Mouse (Mus musculus): Measurements from ENCODE around the gene Sh2b2.
A peak's percentile ranks its signal among the peaks of the same experiment; 100 is the strongest.
"Not testable (repeated sequence)": the region's sequence is repeated elsewhere in the genome, so short reads cannot be mapped to it uniquely, and the experiment has no call there.

Gene Sh2b2

DNA sequence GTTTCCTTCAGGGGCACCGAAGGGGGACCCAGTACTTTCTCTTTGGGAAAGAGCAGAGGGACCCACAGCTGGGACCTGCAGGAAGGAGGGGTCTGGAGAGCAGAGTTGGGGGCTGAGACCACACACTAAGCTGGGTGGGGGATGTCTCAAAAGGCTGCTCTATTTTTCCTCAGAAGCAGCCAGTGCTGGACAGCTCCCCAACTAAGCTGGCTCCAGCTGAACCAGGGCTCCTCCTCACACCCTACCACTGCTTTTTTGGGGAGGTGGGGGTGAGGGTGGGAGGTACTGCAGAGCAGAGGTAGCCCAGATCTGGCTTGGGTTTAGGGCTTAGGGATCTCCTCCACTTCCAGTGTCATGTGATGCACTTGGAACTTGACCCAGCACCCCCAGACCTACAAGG, 6.0 kb downstream of the Sh2b2 start:
- no peak for DNase-seq (ENCODE audit: low spot score in 2 of 2)

DNA sequence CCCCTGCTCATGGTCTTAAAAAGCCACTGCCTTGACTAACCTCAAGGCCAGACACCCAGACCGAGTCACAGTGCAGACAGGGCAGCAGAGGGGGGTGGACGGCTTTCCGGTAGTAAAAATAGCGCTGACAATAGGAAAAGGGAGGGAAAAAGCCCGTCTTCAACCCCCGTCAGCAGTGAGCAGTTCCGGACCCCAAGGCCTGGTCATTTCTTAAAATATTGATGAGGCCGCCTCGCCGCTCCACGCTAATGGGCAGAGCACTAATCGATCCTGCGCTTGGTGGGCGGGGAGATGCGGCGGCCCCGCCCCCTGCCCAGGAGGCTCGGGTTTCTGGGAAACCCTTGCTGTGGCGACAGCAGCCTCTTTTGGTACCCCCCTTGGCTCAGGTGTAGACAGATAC, 8.7 kb downstream of the Sh2b2 start:
- DNase-seq (ENCODE audit: low spot score in 2 of 2): no peak

DNA sequence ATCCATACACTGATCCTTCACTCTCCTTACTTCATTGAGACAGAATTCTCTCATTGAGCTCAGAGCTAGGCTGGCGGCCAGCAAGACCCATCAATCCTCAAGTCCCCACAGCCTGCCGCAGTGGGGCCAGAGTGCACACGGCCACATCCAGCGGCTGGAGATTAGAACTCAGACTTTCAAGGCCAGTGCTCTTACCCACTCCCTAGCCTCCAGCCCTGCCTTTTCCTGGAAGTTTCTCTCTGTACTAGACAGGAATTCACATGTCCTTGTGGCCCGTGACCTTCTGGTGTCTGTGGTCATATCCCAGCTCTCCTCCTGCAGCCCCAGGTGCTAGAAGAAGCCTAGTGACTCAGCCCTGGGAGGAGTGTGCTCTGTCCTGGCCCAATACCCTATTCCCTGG, 9.7 kb downstream of the Sh2b2 start:
- no peak for DNase-seq (ENCODE audit: low spot score in 2 of 2)

DNA sequence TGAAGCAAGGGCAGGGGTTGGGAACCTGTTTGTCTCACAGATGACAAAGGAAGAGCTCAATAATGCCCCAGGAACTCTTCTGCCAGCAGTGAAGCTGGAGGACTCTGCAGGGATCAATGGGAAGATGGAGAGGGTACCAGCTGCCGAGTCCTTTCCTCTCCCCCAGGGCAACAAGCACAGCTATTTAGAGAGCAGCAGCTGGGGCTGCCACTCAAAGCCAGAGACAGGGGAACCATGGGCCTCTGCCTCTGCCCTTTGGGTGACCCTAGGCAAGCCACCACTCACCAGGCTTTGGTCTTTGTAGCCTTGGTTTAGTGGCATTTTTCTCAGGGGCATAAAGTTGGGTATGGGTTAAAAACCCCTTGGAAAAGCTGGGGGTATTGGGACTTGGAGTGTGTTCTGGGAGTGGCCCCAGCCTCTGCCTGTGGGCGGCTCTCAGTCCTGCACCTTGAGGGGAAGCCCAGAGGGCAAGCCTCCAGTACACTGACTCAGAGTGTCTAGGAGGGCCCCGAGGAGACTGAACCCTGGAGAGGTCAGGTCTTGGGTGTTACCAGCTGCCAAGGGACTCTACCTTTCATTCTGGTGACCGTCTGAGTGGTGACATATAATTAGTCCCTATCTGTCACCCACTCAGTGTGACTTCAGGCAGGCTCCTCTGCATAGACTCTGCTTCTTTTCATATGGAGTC, 15.9 kb downstream of the Sh2b2 start:
- no peak for DNase-seq (ENCODE audit: low spot score in 2 of 2)

DNA sequence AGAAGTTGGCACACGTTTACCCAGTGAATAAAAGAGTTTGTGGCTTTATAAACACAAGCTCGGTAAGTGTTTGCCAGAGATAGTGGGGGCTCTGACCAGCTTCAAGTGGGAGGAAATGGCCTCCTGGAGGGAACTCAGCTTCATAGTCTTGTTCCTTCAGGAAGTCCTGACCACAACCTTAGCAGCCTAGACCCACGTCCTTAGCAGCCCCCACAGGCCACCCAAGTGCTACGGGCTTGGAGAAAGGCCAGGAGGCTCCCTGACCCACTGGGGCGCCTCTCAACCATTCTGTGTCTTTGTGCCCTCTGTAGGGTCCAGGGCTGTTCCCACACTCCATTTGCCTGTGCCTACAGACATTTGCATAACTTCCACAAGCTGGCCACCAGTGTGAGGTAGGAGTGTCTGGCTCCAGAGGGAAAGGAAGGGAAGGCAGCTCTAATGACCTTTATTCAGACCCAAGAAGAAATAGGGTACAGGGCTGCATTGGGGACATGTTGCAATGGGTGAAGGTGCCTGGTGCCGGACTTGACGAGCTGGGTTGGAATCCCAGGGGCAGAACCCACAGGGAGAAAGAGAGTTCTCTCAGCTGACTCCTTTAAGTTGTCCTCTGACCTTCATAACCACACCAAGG, 20.0 kb downstream of the Sh2b2 start:
- no peak for DNase-seq (ENCODE audit: low spot score in 2 of 2)

DNA sequence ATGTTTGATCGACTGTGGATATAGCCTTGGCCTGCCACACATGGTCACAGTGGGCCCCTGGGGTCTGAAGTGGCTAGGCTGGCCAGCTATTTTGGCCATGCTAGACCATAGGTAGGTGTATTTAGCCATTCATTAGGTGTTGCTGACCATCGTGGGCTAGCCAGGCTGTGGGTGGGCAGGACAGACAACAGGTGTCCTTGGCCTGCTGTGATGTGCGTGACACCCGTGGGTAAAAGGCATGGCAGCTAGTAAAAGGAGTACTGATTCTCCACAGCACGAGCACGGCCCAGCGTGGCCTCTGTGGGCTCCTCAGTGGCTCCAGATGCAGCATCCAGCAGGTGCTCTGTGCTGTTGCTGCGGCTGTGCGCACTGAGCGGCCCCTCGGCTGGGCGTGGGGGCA, 27.8 kb downstream of the Sh2b2 start:
- no peak for DNase-seq (ENCODE audit: low spot score in 2 of 2)

DNA sequence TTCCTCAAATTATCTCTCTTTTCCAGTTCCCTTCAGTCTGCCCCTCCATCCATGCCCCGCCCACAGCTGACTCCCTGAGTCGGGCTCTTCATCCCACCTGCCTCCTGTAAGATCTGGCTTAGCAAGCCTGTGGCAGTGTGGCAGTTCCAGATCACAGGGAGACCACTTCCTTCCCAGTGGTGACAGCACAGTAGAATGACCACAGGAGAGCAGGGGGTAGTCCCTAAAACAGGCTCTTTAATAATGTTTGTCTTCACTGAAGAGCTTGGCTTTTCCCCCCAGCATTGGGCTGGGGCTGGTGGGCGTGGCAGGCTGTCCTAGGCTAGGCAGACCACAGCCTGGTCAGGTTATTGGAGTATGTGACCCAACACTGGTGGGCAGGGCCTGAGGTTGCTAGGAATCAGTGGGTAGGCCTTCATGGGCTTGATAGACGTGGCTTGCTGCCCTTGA, 28.4 kb downstream of the Sh2b2 start:
- DNase-seq (ENCODE audit: low spot score in 2 of 2): no peak

DNA sequence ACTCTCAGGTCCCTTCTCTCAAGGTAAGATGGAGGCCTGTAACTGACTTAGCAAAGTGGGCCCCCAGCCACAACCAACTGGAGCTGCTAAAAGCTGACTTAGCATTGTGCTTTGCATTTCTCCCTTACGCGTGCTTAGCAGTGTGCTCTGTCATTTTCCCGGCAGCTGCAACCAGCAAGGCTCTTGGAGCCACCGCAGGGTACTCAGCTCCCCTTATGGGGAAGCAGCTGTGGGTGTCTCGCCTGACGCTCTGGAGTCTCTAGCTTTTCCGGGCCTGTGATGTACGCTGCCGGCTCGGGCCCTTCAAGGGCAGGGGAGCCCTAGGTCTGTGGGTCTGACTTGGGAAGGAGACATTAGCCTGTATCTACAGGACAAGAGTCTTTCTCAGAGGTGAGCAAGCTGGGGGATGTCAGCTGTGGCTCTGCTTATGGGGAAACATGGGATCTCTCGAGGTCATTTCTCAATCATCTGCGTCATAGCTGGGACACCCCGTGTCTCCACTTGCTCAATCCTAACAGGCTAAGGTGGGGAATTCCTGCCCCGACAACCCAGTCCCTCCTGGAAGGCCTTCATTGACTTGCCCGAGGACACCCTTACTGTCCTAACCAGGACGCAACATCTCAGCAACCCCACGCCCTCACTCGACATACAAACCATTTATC, 29.2 kb downstream of the Sh2b2 start:
- no peak for DNase-seq (ENCODE audit: low spot score in 2 of 2)

DNA sequence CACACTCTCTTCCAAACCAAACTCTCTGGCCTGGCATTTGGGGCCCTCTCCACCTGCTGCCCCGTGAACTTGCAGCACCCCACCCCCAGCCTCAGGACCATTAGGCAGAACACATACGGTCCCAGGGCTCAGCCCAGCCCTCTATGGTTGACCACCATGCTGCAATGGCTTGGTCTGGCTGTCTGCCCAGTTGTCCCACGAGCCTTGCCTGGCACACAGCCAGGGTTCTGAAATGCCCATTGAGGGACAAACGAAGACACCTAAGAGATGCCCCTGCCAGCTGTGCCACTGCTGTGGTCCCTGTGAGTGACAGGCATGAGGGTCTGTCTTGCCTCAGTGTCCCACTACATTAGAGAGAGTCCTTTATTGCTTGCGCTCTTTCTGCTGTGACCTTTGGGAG, 30.4 kb downstream of the Sh2b2 start:
- DNase-seq (ENCODE audit: low spot score in 2 of 2): peak in 1 of 2 experiments; percentile 35

DNA sequence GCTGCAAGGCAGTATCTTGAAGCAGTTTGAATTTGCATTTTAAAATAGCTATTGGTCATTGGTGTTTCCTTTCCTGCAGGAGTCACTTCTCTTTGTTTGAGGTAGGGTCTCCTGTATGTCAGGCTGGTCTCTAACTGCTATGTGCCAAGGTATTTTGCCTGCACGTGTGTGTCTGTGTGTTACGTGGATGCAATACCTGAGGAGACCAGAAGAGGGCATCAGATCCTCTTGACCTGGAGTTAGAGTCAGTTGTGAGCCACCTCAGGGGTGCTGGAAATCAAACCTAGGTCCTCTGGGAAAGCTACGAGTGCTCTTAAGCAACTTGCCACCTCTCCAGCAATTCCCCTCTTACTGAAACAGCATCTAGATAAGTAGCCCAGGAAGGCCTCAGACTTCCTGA, 31.1 kb downstream of the Sh2b2 start:
- no peak for DNase-seq (ENCODE audit: low spot score in 2 of 2)

DNA sequence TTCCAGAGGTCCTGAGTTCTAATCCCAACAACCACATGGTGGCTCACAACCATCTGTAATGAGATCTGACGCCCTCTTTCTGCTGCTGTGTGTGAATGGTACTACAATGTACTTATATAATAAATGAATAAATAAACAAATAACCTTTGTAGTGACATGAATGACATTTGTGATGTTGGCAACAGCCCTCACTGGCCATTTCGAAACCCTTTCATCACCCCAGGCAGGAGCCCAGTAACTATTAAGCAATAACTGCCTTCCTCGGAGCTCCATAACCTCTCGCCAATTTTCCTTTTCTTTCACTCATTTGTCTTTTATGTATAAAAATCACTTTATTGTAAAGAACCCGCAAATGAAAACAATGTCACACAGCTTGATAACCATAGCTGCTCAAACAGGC, 32.6 kb downstream of the Sh2b2 start:
- no peak for DNase-seq (ENCODE audit: low spot score in 2 of 2)

DNA sequence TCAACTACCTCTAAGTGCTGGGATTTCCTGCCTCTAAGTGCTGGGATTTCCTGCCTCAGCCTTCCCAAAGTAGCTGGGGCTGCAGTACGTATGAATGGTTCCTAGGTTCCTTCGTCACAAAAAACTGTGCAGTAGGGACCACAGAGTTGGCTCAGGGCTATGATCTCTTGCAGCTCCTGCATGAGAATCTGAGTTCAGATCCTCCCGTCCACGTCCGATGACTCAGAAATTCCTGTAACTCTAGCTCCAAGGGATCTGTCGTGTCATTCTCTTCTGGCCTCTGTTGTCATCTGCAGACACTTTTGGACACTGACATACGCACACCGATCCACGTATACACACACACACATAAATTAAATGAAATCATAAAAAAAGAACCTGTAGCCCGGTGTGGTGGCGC, 33.6 kb downstream of the Sh2b2 start:
- no peak for DNase-seq (ENCODE audit: low spot score in 2 of 2)

DNA sequence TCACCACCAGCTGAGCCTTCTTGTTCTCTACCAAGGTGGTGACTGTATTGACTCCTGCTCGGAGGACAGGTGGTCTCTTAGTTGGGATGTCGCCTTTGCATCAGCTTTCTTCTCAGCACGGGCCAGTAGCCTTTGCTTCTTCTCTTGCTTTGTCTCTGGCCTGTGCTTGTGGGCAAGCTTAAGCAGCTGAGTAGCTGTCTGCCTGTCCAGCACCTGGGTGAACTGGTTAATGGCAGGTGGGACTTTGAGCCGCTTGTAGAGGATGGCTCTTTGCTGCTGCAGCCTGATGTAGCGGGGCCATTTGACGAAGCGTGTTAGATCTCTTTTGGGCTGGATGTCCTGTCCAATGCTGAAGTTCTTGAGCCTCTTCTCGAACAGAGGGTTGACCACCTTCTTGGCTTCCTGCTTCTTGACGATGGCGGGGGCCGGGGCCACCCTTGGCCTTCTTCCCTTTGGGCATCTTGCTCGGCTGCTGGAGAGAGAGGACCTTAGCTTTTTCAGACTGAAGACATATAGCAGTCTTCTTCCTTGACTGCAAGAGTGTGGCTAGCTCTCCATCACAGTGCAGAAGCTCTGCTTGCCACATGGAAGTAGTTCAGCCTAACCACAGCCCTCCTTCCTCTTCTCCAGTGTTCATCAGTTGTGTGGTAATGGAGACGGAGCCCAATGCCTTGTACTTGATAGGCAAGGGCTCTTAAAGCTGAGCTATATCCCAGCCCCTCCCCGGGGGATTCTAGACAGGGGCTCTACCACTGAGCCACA, 34.8 kb downstream of the Sh2b2 start:
- not testable (repeated sequence) for DNase-seq (ENCODE audit: low spot score in 2 of 2)

DNA sequence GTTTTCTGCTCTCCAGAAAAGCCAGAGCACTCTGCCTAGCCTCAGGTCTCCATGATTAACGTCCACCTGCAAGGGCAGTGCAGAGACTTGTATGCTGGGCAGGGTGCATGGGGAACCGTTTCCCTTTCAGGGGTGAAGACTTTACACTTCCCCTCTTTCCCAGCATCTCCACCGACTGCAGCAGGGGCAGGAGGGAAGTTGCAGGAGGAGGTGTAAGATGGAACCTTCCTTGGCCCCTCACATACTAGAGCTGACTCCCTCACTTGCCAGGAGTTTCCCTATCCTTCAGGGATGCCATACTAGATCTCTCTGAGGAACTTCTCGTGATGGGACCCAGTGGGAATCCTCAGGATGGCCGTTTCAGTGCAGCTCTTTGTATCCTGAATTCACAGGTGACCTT, 35.8 kb downstream of the Sh2b2 start:
- no peak for DNase-seq (ENCODE audit: low spot score in 2 of 2)

DNA sequence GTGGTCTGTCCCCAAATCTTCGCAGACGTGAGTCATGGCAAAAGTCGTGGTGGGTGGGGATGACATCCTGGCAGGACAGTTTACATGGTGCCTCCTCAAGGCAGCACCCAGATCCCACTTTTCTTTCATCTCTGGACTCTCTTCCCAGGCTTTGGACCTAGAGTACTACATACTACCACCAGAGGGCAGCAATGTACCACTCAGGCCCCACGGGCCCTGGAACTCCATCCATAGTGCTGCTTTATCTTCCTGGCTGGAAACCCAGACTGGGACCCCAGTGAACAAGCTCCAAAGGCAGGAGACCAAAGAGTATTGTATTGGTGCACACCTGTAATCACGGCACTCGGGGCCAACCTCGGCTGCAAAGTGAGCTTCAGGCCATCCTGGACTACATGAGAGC, 44.5 kb downstream of the Sh2b2 start:
- DNase-seq (ENCODE audit: low spot score in 2 of 2): peak; percentile 42 to 54

DNA sequence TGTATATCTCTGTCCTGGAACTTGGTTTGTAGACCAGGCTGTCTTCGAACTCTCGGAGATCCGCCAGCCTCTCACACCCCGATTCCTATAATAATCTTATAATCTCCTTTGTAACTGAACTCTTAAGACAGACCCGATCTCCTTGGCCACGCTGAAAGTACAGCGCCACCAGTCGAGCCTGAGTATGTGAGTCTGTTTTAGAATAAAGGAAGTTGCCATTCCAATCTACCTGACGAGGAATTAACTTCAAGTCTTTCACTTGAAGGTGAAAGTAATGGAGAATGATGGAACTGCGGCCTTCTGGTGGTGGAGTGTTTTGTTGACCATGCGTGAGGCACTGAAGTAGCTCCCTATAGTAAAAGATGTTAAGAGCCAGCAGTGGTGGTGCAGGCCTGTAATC, 46.8 kb downstream of the Sh2b2 start:
- DNase-seq (ENCODE audit: low spot score in 2 of 2): no peak

DNA sequence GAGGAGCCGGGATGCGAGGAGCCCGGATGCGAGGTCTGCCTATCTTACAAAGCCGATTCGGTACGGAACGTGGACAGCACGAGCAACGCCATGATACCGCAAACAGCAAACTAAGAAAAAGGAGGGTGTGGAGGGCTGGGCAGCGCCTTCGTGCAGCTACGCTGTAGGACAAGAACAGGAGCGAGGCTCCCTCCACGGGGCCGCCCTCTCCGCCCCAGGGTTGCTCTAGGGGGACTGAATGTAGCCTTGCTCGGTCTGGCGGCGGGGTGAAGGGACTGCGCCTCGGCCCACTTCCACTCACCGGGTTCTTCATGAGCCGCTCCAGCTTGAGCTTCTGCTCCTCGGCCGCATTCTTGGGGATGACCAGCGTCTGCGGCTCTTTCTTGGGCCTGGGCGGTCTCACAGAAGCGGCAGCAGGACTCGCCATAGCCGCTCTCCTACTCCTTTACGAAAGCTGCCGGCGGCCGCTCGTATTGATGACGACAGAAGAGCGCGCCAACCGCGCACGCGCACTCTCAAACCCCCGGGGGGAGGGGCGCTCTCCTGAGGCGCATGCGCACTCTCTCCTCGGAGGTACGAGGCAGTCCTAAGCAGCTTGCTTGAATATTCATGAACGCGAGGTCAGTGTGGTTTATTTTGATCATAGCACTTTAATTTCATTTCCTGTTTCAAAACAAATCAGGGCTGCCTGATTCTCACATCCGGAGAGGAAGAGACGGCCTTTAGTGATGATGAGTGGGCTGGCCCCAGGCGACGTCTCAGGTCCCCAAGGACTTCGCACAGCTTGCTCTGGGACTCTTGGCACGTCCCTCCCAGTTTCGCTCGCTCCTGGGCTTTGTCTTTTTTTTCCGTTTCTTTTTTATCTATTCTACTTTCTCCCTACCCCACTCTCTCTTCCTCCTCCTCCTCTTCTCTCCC, 47.6 kb downstream of the Sh2b2 start, which contains the start of gene Prkrip1:
Prkrip1 (minus strand) TSS at position 490 of the 918 bp plus-strand sequence.
- DNase-seq (ENCODE audit: low spot score in 2 of 2): peak; percentile 94 to 95

DNA sequence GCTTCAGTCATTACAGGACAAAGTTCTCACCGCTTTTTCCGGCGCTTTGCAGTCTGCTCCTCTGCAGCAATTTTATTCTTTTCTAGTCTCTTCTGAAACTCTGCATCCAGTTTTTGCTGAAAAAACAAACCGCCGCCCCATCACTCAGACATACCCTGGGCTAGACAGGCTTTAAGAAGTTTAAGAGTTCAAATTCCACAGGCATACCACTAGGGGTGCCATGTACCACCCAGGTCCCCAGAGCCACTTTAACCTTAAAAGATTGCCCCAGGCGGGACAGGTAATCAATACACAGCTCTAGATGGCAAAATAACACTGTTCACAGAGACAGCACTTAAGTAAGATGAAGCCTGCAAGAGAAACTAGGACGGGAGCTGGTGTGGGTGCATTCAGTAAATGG, 54.5 kb downstream of the Sh2b2 start:
- no peak for DNase-seq (ENCODE audit: low spot score in 2 of 2)

DNA sequence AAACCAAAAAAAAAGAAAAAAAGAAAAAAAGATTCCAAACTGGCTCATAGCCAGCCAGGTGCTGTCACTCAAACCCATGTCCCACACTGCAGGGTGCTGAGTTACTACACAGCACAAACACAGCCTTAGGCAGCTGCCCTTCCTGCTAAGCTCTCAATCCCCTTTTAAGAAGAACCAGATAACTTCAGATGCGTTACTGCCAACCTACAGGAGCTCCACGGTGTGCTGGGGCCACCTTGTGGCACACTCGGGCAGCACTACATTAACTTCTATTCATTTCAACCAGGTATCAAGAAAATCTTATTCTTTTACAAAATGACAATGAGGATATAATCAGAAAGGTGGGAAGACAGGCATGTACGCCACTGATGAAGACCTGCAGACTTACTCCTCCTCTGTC, 59.6 kb downstream of the Sh2b2 start:
- DNase-seq (ENCODE audit: low spot score in 2 of 2): peak in 1 of 2 experiments; percentile 75

DNA sequence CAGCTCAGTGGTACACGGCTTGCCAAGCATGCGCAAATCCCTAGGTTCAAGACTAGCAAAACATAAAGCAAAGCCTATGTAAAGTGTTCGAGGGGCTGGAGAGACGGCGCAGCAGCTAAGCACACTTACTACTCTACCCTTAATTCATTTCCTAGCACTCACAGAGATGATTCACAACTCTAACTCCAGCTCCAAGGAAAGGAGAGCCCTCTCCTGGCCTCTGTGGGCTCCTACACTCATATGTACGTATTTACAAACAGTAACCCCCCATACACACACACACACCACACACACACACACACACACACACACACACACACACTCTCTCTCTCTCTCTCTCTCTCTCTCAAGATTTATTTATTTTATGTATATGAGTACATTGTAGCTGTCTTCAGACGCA, 62.6 kb downstream of the Sh2b2 start:
- no peak for DNase-seq (ENCODE audit: low spot score in 2 of 2)

DNA sequence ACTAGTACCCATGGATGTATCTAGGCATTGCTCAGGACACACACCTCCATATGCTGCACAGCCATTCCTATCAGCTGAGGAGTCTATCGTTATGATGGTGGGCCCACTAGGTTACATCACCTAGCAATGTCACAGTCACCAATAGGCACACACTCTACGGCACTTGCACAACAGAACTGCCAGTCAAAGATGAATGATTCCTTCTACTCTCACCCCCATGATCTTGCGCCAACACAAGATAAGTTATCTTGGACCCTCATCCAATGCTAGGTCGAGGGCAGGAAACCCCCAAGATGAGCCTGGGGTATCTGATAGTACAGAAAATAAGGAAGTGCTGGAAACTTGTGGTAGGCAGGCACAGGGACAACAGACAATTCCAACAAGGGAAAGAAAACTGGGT, 63.5 kb downstream of the Sh2b2 start:
- DNase-seq (ENCODE audit: low spot score in 2 of 2): no peak

All from spleen, postnatal 10 days (tissue).